Mouse (Mus musculus) left cerebral cortex, postnatal 14 days (tissue): ENCODE measurements around the gene Scamp3. TPM values are rescaled to one million over a fixed set of nuclear protein-coding genes. Genes with fewer than 3 reads are reported as not detected.

Source experiments
- DNase-seq, 2 experiments: peaks; one replicate each; pipeline ENCODE4 v3.0.0; 2021 to 2022; ENCODE audit warnings: low spot score in 2 of 2, mixed read lengths in 1 of 2
- intact Hi-C: fragments of 180-260 bp; cut with DNase I; formaldehyde crosslinking; loops from one replicate; pipeline ENCODE4 v1.15.1; 2025
- long read RNA-seq, 2 experiments: library from polyadenylated mRNA; stranded (forward); transcript quantifications; one replicate each; pipeline ENCODE4 v2.0.0; 2021
- total RNA-seq, 2 experiments: library from RNA; stranded (reverse); gene quantifications; 2 replicates each; pipeline ENCODE4 v1.2.3; 2021

The Scamp3 gene
- 10 to 100 TPM; 77.0 to 79.2 TPM for total RNA-seq
- long read RNA-seq, experiment 1, transcript Scamp3-201 (9 exons, 1,489 nt), result major isoform, 55 of 101 reads
- long read RNA-seq, experiment 1, transcript Scamp3-203 (9 exons, 1,475 nt), result minor isoform, 35 of 101 reads
- long read RNA-seq, experiment 1, partial matches to known transcripts, result 2 of 101 reads
- long read RNA-seq, experiment 1, other reads (novel, unspliced or antisense), result 9 of 101 reads
- long read RNA-seq, experiment 2, transcript Scamp3-203 (9 exons, 1,475 nt), result minor isoform, 27 of 84 reads
- long read RNA-seq, experiment 2, transcript Scamp3-201 (9 exons, 1,489 nt), result major isoform, 49 of 84 reads
- long read RNA-seq, experiment 2, partial matches to known transcripts, result 2 of 84 reads
- long read RNA-seq, experiment 2, other reads (novel, unspliced or antisense), result 6 of 84 reads

DNA sequence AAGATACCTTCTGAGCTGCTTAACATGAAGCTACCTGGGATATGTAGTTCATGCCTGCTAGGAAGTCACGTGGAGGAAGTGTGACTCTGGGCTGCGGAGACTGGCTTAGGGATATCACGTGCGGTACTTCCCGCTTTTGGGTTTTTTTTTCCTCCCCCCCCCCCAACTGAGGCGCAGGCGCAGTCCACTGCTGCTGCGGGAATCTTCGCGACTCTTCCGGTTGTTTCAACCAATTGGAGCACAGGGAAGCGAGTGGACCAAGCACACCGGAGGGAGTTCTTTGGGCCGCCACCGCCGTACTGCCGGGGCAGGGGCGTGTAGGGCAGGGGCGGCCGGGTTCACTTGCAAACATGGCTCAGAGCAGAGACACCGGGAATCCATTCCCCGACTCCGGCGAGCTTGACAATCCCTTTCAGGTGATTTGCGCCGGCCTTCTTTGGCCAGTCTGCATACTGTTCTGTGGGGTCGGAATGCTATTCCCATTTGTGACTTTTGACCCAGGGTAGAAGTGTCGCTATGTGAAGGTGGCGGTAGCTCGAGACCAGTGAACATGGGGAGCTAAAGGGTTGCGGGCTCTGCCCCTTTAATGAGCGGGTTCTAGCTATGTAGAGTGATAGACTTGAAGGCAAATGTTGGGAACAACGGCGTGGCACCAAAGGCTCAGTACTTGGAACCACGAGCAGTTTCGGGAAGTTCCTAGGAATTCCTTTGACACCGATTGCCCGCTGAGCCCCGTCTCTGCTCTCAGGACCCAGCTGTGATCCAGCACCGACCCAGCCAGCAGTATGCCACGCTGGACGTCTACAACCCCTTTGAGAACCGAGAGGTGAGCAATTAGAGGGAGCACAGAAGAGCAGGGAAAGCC, at the start of gene Scamp3:
TSS of gene Scamp3 (plus strand) at position 232 of the 865 bp plus-strand sequence.
- intact Hi-C loops, result no loop called here
- peak; percentile 92 to 96 for DNase-seq

DNA sequence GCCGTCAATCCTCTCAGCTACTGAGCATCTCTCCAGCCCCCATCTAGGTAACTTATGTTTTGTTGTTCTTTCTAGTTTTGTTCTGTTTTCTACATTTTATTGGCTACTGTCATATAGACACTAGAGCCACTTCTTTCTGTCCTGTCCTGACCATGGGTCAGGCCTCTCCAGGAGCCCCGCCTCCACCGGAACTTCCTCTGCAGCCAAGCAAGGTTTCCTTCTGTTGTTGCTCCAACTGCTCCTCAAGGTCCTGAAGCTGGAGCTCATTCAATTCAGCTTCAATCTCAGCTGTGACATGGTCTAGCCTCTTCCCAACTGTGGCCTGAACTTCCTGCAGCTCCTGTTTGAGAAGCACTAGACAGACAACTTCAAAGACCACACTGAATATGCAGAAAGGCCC, 47.4 kb upstream of the Scamp3 start:
- no peak for DNase-seq

GRCm38 (mm10) chr3:89131816-89132215, 45.5 kb upstream of the Scamp3 start:
- intact Hi-C loops, result no loop called here
- peak; percentile 64 to 82 for DNase-seq

More for the DNA sequence above, 47.4 kb upstream of the Scamp3 start:
- intact Hi-C loops, result no loop called here

GRCm38 (mm10) chr3:89132285-89133062, 44.8 kb upstream of the Scamp3 start:
- intact Hi-C loops, result no loop called here
- DNase-seq, result peak; percentile 38 to 53

- DNase-seq, result no peak
- intact Hi-C loops, result no loop called here
Observed at GRCm38 (mm10) chr3:89133063-89133450, 44.2 kb upstream of the Scamp3 start.

GRCm38 (mm10) chr3:89133752-89134151, 43.5 kb upstream of the Scamp3 start:
- DNase-seq, result no peak
- intact Hi-C loops, result no loop called here

DNA sequence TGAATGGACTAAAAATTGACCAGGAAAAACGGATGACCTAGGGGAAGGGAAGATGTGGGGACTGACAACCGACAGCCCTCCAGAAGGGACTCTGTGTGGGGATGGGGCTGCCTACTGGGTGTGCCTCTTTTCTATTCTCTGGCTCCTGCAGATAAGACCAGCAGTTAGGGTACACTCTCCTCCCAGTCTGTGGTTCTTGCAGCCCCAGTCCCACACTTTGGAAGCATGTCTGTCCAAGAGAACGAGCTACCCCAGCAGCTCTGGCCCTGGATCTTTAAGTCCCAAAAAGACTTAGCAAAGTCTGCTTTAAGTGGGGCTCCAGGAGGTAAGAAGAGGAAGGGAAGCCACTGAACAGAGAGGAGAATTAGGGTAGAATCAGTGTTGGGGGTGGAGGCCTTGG, 41.3 kb upstream of the Scamp3 start, which contains the start of gene Pklr:
TSS of gene Pklr (plus strand) at position 185 of the 400 bp plus-strand sequence.
- intact Hi-C loops, result no loop called here
- no peak for DNase-seq

- intact Hi-C loops, result no loop called here
- DNase-seq, result no peak
Observed at GRCm38 (mm10) chr3:89136365-89136764, 40.9 kb upstream of the Scamp3 start.

- no peak for DNase-seq
- intact Hi-C loops, result loop anchor here (10.0 kb wide), 1 partner anchor 200 kb away; no protein-coding TSS in a partner anchor
Observed at GRCm38 (mm10) chr3:89144821-89145220, 32.5 kb upstream of the Scamp3 start.

- no peak for DNase-seq
- intact Hi-C loops, result loop anchor here (10.0 kb wide), 1 partner anchor 201 kb away; no protein-coding TSS in a partner anchor
Observed at GRCm38 (mm10) chr3:89145566-89145965, 31.7 kb upstream of the Scamp3 start.

- intact Hi-C loops, result loop anchor here (10.0 kb wide), 1 partner anchor 203 kb away; no protein-coding TSS in a partner anchor
- DNase-seq, result no peak
Observed at GRCm38 (mm10) chr3:89147101-89147978, 29.9 kb upstream of the Scamp3 start.

DNA sequence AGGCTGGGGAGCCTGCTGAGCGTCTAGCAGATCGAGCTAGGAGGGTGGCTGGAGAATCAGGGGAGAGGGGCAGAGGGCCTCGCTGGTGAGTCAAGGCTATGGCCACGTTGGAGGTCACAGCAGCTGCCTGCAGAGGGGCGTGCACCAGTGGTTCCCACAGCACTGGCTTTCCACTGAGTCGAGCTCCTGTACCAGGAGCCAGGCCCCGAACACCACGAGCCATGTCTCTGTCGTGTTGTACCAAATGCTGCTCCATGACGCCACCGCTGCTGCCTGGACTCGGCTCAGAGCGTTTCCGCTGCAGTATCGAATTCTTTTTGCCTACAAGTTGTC, 29.3 kb upstream of the Scamp3 start:
- DNase-seq, result no peak
- intact Hi-C loops, result loop anchor here (10.0 kb wide), 1 partner anchor 203 kb away; no protein-coding TSS in a partner anchor

DNA sequence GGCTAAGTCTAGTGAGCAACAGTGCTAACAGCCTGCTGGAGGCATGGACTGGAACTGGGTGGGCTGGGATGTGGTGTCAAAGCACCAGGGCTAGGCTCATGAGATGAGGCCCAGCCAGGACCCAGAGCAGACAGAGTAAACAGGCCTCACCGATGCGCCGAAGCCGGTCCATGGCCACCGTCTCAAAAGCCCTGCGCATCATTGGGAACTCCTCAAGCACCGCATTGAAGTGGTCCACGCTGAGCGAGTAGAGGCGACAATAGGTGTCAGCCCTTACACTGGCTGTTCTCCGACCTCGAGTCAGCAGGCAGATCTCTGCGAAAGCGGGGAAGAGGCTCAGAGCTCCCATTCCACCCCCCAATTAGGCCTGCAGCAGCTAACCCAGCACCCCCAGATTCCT, 28.7 kb upstream of the Scamp3 start:
- no peak for DNase-seq
- intact Hi-C loops, result loop anchor here (10.0 kb wide), 1 partner anchor 204 kb away; no protein-coding TSS in a partner anchor

DNA sequence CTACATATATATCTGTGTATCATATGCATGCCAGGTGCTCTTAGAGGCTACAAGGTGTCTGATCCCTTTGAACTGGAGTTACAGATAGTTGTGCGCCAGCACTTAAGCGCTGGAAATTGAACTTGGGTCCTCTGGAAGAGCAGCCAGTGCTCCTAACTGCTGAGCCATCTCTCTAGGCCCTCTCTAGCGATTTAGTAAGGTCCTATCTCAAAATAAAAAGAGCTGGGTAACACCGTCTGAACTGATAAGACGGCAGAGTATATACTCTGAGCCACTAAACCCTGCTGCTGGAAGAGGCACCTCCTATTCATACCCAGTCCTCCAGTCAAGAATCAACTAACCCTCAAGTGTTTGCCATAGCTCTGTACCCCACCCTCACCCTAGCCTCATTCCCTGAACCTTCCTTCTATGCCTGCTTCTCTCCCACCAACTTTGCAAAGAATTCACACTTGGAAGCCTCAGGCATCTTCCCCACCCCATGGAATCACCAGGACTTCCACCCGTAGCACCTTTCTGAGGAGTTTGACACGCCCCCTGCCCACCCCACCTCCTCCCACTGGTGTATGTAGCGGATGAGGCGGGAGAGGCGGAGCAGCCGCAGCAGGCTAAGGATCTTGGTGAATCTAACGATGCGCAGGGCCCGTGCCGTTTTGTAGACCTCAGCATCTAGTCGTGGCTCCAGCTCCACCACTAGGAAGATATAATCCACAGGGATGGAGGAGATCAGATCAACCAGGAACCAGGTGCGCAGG, 25.0 kb upstream of the Scamp3 start:
- DNase-seq, result no peak
- intact Hi-C loops, result no loop called here

GRCm38 (mm10) chr3:89156951-89157350, 20.3 kb upstream of the Scamp3 start:
- intact Hi-C loops, result loop anchor here (5.0 kb wide), 1 partner anchor 40 kb away; no protein-coding TSS in a partner anchor

DNA sequence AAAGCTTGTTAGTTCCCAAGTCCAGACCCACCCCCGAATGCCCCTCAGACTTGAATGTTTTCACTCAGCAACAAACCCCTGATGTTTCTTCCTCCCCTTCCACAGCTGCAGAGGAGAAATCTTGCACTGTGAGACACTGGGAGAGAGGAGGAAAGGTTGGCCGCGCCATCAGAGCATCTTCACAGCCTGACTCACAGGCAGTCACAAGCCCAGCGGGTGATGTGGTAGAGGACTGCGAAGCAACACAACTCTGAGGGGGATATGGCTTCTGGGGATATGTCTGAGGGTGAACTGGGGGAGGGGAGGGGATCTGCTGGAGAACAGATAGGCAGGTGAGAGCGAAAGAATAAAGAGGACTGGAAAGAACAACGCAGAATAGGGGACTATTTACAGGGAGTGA, 18.6 kb upstream of the Scamp3 start:
- intact Hi-C loops, result loop anchor here (5.0 kb wide), 1 partner anchor 41 kb away; no protein-coding TSS in a partner anchor
- DNase-seq, result no peak

More at GRCm38 (mm10) chr3:89156951-89157350, 20.3 kb upstream of the Scamp3 start:
- DNase-seq, result no peak

GRCm38 (mm10) chr3:89159211-89159610, 18.1 kb upstream of the Scamp3 start:
- no peak for DNase-seq
- intact Hi-C loops, result loop anchor here (5.0 kb wide), 1 partner anchor 42 kb away; no protein-coding TSS in a partner anchor
